Mouse (Mus musculus) intestine, embryonic 15.5 days (tissue): ENCODE measurements at regions not wholly inside any gene's neighbourhood (a gene's known extent, or its start where the extent isn't known, plus 50 kb on each side); places are given as distances from the start of the nearest gene placed in this dataset.

Experiments used
- ATAC-seq: fragments of 200-750 bp; cut with Nextera tagmentation; 2 replicates; pipeline ENCODE4 v1.8.0; 2017; ENCODE audit warnings: moderate TSS enrichment, moderate library complexity
- H3K27ac ChIP-seq: fragments of 300-500 bp; sonication (generic); 2 replicates; pipeline ENCODE4 v1.5.1; 2015; ENCODE audit warnings: mild to moderate bottlenecking, inconsistent platforms
- H3K27me3 ChIP-seq: fragments of 300-500 bp; sonication (generic); replicated peaks from 2 replicates; pipeline ENCODE4 v1.6.1; 2015; ENCODE audit warnings: inconsistent platforms
- H3K36me3 ChIP-seq: fragments of 300-500 bp; sonication (generic); 2 replicates; pipeline ENCODE4 v1.6.1; 2015; ENCODE audit warnings: inconsistent platforms
- H3K4me1 ChIP-seq: fragments of 300-500 bp; sonication (generic); replicated peaks from 2 replicates; pipeline ENCODE4 v1.6.1; 2015; ENCODE audit warnings: inconsistent platforms
- H3K4me2 ChIP-seq: fragments of 300-500 bp; sonication (generic); replicated peaks from 2 replicates; pipeline ENCODE4 v1.6.1; 2015; ENCODE audit warnings: mild to moderate bottlenecking, inconsistent platforms
- H3K4me3 ChIP-seq: fragments of 300-500 bp; sonication (generic); replicated peaks from 2 replicates; pipeline ENCODE4 v1.5.1; 2015; ENCODE audit warnings: inconsistent platforms
- H3K9ac ChIP-seq: fragments of 300-500 bp; sonication (generic); 2 replicates; pipeline ENCODE4 v1.6.1; 2015; ENCODE audit warnings: inconsistent platforms
- H3K9me3 ChIP-seq: fragments of 300-500 bp; sonication (generic); 2 replicates; pipeline ENCODE4 v1.6.1; 2016; ENCODE audit warnings: inconsistent platforms
- WGBS: fragments of 180-500 bp; shearing (Covaris S2); methylation state at CpG from one replicate; pipeline ENCODE4 v1.1.7; 2015; 5-methylcytosine and 5-hydroxymethylcytosine counted together

GRCm38 (mm10) chr2:134419581-134419980 lies 134.6 kb downstream of the Hao1 start:
- Histone ChIP-seq H3K9ac (no peak overlapping the region), H3K27me3 (no peaks in the 10 kb centered on the region), H3K27ac (no peak overlapping the region), H3K4me2 (no peak overlapping the region), H3K4me1 (no peaks in the 10 kb centered on the region), H3K4me3 (no peak overlapping the region), H3K36me3 (no peaks in the 10 kb centered on the region), H3K9me3 (no peaks in the 10 kb centered on the region)
- WGBS: 63% methylated on average over 2 of the region's 2 CpGs
- ATAC-seq: no peak

GRCm38 (mm10) chr2:134399564-134399963 lies 154.6 kb downstream of the Hao1 start:
- H3K4me2 ChIP-seq: no peak overlapping the region
- H3K27me3 ChIP-seq: no peaks in the 10 kb centered on the region
- H3K4me3 ChIP-seq: no peak overlapping the region
- no peaks in the 10 kb centered on the region for H3K9me3 ChIP-seq
- 41% methylated on average over 3 of the region's 3 CpGs for WGBS
- no peaks in the 10 kb centered on the region for H3K36me3 ChIP-seq
- no peak overlapping the region for H3K27ac ChIP-seq
- no peaks in the 10 kb centered on the region for H3K4me1 ChIP-seq
- no peak for ATAC-seq
- no peak overlapping the region for H3K9ac ChIP-seq

- H3K4me1 ChIP-seq: no peaks in the 10 kb centered on the region
- H3K36me3 ChIP-seq: no peaks in the 10 kb centered on the region
- no peak overlapping the region for H3K9ac ChIP-seq
- no peak for ATAC-seq
- no peak overlapping the region for H3K27ac ChIP-seq
- H3K27me3 ChIP-seq: no peaks in the 10 kb centered on the region
- H3K9me3 ChIP-seq: no peaks in the 10 kb centered on the region
- no peak overlapping the region for H3K4me2 ChIP-seq
- 89% methylated on average over 3 of the region's 3 CpGs for WGBS
- no peak overlapping the region for H3K4me3 ChIP-seq
Measured at GRCm38 (mm10) chr2:134393421-134393820, 160.7 kb downstream of the Hao1 start.

DNA sequence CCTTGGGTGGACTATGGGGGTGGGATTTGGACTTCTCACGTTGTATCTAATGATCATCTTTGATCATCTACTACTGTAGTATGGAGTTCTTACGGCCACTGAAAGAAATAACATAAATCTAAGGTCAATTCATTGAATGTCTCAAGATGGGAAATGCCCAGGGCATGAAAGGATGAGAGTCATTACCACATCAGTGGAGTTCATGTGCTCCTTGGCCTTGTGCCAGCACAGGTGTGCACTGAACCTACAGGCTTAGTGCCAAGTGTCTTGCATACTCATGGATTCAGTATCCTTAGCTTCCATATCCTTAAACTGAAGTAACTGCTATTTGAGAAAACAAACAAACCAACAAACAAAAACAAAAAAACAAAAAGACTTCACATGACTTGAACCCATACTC lies 179.1 kb downstream of the Hao1 start:
- no peak overlapping the region for H3K27ac ChIP-seq
- no peak overlapping the region for H3K4me3 ChIP-seq
- no peak for ATAC-seq
- H3K27me3 ChIP-seq: no peaks in the 10 kb centered on the region
- no peaks in the 10 kb centered on the region for H3K36me3 ChIP-seq
- WGBS: 71% methylated on average over 2 of the region's 2 CpGs
- H3K9me3 ChIP-seq: no peaks in the 10 kb centered on the region
- H3K9ac ChIP-seq: no peak overlapping the region
- H3K4me2 ChIP-seq: no peak overlapping the region
- no peaks in the 10 kb centered on the region for H3K4me1 ChIP-seq

- H3K36me3 ChIP-seq: no peaks in the 10 kb centered on the region
- H3K27ac ChIP-seq: no peak overlapping the region
- H3K4me1 ChIP-seq: no peaks in the 10 kb centered on the region
- 83% methylated on average over 8 of the region's 8 CpGs for WGBS
- H3K9me3 ChIP-seq: no peaks in the 10 kb centered on the region
- no peak overlapping the region for H3K4me3 ChIP-seq
- H3K27me3 ChIP-seq: no peaks in the 10 kb centered on the region
- no peak overlapping the region for H3K9ac ChIP-seq
- ATAC-seq: no peak
- no peak overlapping the region for H3K4me2 ChIP-seq
Measured at GRCm38 (mm10) chr2:134350894-134351501, 203.2 kb downstream of the Hao1 start.

GRCm38 (mm10) chr2:134350442-134350841 lies 203.7 kb downstream of the Hao1 start:
- H3K4me2 ChIP-seq: no peak overlapping the region
- WGBS: 70% methylated on average over 2 of the region's 2 CpGs

GRCm38 (mm10) chr2:134342515-134343140 lies 211.5 kb downstream of the Hao1 start:
- Histone ChIP-seq H3K4me1 (no peaks in the 10 kb centered on the region), H3K9me3 (no peaks in the 10 kb centered on the region), H3K36me3 (no peaks in the 10 kb centered on the region), H3K27me3 (no peaks in the 10 kb centered on the region), H3K27ac (no peak overlapping the region), H3K4me3 (no peak overlapping the region), H3K9ac (no peak overlapping the region), H3K4me2 (no peak overlapping the region)
- ATAC-seq: no peak
- 71% methylated on average over 6 of the region's 6 CpGs for WGBS

More at GRCm38 (mm10) chr2:134350442-134350841, 203.7 kb downstream of the Hao1 start:
- Histone ChIP-seq H3K4me3 (no peak overlapping the region), H3K9ac (no peak overlapping the region), H3K9me3 (no peaks in the 10 kb centered on the region), H3K27ac (no peak overlapping the region), H3K27me3 (no peaks in the 10 kb centered on the region), H3K36me3 (no peaks in the 10 kb centered on the region), H3K4me1 (no peaks in the 10 kb centered on the region)
- no peak for ATAC-seq

DNA sequence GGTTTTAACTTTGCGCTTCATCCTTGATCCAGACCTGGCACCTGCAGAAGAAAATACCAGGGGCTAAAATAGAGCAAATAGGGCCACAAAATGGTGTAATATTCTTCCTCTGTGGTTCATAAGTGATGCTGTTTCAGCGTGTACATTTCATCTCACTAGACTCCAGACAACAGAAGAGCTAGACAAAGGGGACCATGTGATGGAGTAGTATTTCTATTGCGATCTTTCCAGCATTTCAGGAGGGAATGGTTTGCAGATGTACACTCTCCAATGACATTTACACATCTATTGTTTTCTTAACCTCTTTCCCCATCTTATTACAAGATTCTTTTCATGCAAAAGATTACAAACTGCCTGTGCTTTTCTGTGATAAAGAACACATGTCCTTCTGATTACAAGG lies 246.1 kb downstream of the Hao1 start:
- ATAC-seq: no peak
- no peak overlapping the region for H3K4me3 ChIP-seq
- H3K9ac ChIP-seq: no peak overlapping the region
- WGBS: 79% methylated on average over 3 of the region's 3 CpGs
- H3K4me1 ChIP-seq: no peaks in the 10 kb centered on the region
- no peak overlapping the region for H3K27ac ChIP-seq
- no peaks in the 10 kb centered on the region for H3K36me3 ChIP-seq
- no peaks in the 10 kb centered on the region for H3K27me3 ChIP-seq
- no peak overlapping the region for H3K4me2 ChIP-seq
- no peaks in the 10 kb centered on the region for H3K9me3 ChIP-seq

DNA sequence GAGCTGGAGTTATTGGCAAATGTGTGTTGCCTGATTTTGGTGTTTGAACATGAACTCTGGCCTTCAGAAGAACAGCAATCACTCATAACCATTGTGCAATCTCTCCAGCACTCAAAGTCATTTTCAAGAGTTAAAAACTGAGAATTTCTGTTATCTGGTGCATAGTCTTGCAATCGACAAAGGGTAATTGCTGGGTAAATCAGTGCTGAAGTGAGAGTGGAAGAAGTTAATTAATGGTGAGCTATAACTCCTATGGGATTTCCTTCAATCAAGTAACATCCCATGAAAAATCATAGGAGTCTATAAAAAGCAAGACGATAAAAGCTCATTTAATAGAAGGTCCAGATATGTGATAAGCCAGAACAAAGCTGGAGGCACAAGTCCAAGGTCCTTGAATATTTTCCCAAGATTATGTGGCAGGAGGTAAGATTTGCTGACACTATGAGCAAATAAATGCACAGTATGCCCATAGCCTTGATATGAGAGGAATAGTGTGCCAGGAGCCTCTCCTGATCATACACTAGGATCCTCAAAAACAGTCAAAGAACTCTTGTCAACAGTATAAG lies 264.0 kb downstream of the Hao1 start:
- ATAC-seq: peak; percentile 73

DNA sequence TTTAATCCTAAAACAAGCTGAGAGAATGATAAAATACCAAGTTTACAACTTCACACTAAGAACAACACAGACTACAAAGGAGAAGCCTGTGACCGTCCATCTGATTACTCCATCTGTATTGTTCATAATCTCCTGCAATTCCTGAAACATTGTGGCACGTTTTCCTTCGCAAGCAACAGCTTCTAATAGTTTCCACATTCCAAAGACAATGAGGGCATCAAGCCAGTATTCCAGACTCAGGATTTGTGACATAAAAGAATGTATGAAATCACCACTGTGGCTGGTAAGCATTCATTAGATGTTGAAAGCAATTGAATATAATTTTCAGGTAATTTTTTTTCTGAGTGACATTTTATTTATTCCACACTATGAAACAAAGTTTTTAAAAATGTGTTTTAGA lies 278.3 kb downstream of the Hao1 start:
- no peaks in the 10 kb centered on the region for H3K27me3 ChIP-seq
- no peaks in the 10 kb centered on the region for H3K9me3 ChIP-seq
- 59% methylated on average over 3 of the region's 3 CpGs for WGBS
- no peaks in the 10 kb centered on the region for H3K36me3 ChIP-seq
- no peak overlapping the region for H3K4me3 ChIP-seq
- no peak overlapping the region for H3K4me2 ChIP-seq
- no peaks in the 10 kb centered on the region for H3K4me1 ChIP-seq
- ATAC-seq: no peak
- H3K27ac ChIP-seq: no peak overlapping the region
- no peak overlapping the region for H3K9ac ChIP-seq

More for the DNA sequence above, 264.0 kb downstream of the Hao1 start:
- Histone ChIP-seq H3K9ac (no peak overlapping the region), H3K27ac (no peak overlapping the region), H3K27me3 (no peaks in the 10 kb centered on the region), H3K36me3 (no peaks in the 10 kb centered on the region), H3K9me3 (no peaks in the 10 kb centered on the region), H3K4me1 (no peaks in the 10 kb centered on the region), H3K4me2 (no peak overlapping the region), H3K4me3 (no peak overlapping the region)
- WGBS: 68% methylated on average over 2 of the region's 2 CpGs

GRCm38 (mm10) chr2:134268466-134268865 lies 285.7 kb downstream of the Hao1 start:
- WGBS: 25% methylated on average over 2 of the region's 2 CpGs
- Histone ChIP-seq H3K9me3 (no peaks in the 10 kb centered on the region), H3K4me2 (no peak overlapping the region), H3K27ac (no peak overlapping the region), H3K27me3 (no peaks in the 10 kb centered on the region), H3K4me1 (no peaks in the 10 kb centered on the region), H3K9ac (no peak overlapping the region), H3K36me3 (no peaks in the 10 kb centered on the region), H3K4me3 (no peak overlapping the region)
- ATAC-seq: no peak
